Mouse (Mus musculus): ENCODE results near the gene Scimp. TPM values are rescaled to one million over a fixed set of nuclear protein-coding genes. Genes with fewer than 3 reads are reported as not detected.

Gene Scimp
- polyA plus RNA-seq, 1 experiment from 2014 or later = not detected

- Histone ChIP-seq H3K36me3 (no peaks in the 10 kb centered on the region), H3K4me3 (no peak overlapping the region)
- ATAC-seq (ENCODE audit: insufficient number of reproducible peaks, low FRiP score) = no peak
Observed at GRCm38 (mm10) chr11:70747876-70748545, 64.4 kb downstream of the Scimp start.

GRCm38 (mm10) chr11:70745636-70746035 lies 66.8 kb downstream of the Scimp start:
- no peak for ATAC-seq (ENCODE audit: insufficient number of reproducible peaks, low FRiP score)
- H3K4me3 ChIP-seq = no peak overlapping the region
- H3K27me3 ChIP-seq (replicated peaks) = no peaks in the 10 kb centered on the region
- no peaks in the 10 kb centered on the region for H3K4me1 ChIP-seq (replicated peaks)
- no peaks in the 10 kb centered on the region for H3K36me3 ChIP-seq
- H3K27ac ChIP-seq (ENCODE audit: poor library complexity, severe bottlenecking) = no peak overlapping the region
- H3K9ac ChIP-seq = no peak overlapping the region
- WGBS = 62% methylated on average over 7 of the region's 7 CpGs
- no peak overlapping the region for H3K4me2 ChIP-seq
- no peaks in the 10 kb centered on the region for H3K9me3 ChIP-seq (replicated peaks)

More at GRCm38 (mm10) chr11:70747876-70748545, 64.4 kb downstream of the Scimp start:
- Histone ChIP-seq H3K27me3 (replicated peaks) (no peaks in the 10 kb centered on the region), H3K4me1 (replicated peaks) (no peaks in the 10 kb centered on the region), H3K27ac (ENCODE audit: poor library complexity, severe bottlenecking) (no peak overlapping the region), H3K9me3 (replicated peaks) (no peaks in the 10 kb centered on the region), H3K9ac (no peak overlapping the region), H3K4me2 (no peak overlapping the region)
- 77% methylated on average over 4 of the region's 4 CpGs for WGBS

GRCm38 (mm10) chr11:70742581-70743459 lies 69.6 kb downstream of the Scimp start:
- no peaks in the 10 kb centered on the region for H3K36me3 ChIP-seq
- H3K9ac ChIP-seq = no peak overlapping the region
- no peak for ATAC-seq (ENCODE audit: insufficient number of reproducible peaks, low FRiP score)
- no peaks in the 10 kb centered on the region for H3K9me3 ChIP-seq (replicated peaks)
- H3K27ac ChIP-seq (ENCODE audit: poor library complexity, severe bottlenecking) = no peak overlapping the region
- WGBS = 80% methylated on average over 12 of the region's 12 CpGs
- no peak overlapping the region for H3K4me3 ChIP-seq
- H3K4me1 ChIP-seq (replicated peaks) = no peaks in the 10 kb centered on the region
- no peaks in the 10 kb centered on the region for H3K27me3 ChIP-seq (replicated peaks)
- no peak overlapping the region for H3K4me2 ChIP-seq

GRCm38 (mm10) chr11:70742117-70742516 lies 70.3 kb downstream of the Scimp start:
- no peak overlapping the region for H3K9ac ChIP-seq
- 83% methylated on average over 7 of the region's 7 CpGs for WGBS
- no peaks in the 10 kb centered on the region for H3K9me3 ChIP-seq (replicated peaks)
- H3K4me2 ChIP-seq = no peak overlapping the region
- H3K4me3 ChIP-seq = no peak overlapping the region
- H3K27ac ChIP-seq (ENCODE audit: poor library complexity, severe bottlenecking) = no peak overlapping the region
- no peaks in the 10 kb centered on the region for H3K36me3 ChIP-seq
- H3K4me1 ChIP-seq (replicated peaks) = no peaks in the 10 kb centered on the region
- ATAC-seq (ENCODE audit: insufficient number of reproducible peaks, low FRiP score) = no peak
- H3K27me3 ChIP-seq (replicated peaks) = no peaks in the 10 kb centered on the region

GRCm38 (mm10) chr11:70741603-70742002 lies 70.8 kb downstream of the Scimp start:
- no peaks in the 10 kb centered on the region for H3K36me3 ChIP-seq
- H3K27me3 ChIP-seq (replicated peaks) = no peaks in the 10 kb centered on the region
- 84% methylated on average over 3 of the region's 3 CpGs for WGBS
- H3K9ac ChIP-seq = no peak overlapping the region
- H3K4me1 ChIP-seq (replicated peaks) = no peaks in the 10 kb centered on the region; the same call in 1 of the 2 replicates
- no peaks in the 10 kb centered on the region for H3K9me3 ChIP-seq (replicated peaks)
- H3K27ac ChIP-seq (ENCODE audit: poor library complexity, severe bottlenecking) = no peak overlapping the region
- H3K4me2 ChIP-seq = no peak overlapping the region
- ATAC-seq (ENCODE audit: insufficient number of reproducible peaks, low FRiP score) = no peak
- no peak overlapping the region for H3K4me3 ChIP-seq

Small RNA genes within 50 kb of the gene (microRNA-seq; reads per million reads assigned to microRNA genes)
- not detected for gene Gm22760

Other genes with a start within 250 kb of the Scimp start
- gene Mink1, start 249.7 kb downstream of the Scimp start, polyA plus RNA-seq (2016; fragmentation: Nextera tagmentation; extraction: Ambion mirVana) = 13.7 and 14.8 TPM in 2 replicates
- not detected in 2 replicates for gene 4930544D05Rik, start 196.7 kb downstream of the Scimp start, polyA plus RNA-seq (2016; fragmentation: Nextera tagmentation; extraction: Ambion mirVana)
- 0.37 TPM in 1 of 2 replicates, not detected in the other for gene Chrne, start 193.4 kb downstream of the Scimp start, polyA plus RNA-seq (2016; fragmentation: Nextera tagmentation; extraction: Ambion mirVana)
- gene Gp1ba, start 173.5 kb downstream of the Scimp start, polyA plus RNA-seq (2016; fragmentation: Nextera tagmentation; extraction: Ambion mirVana) = 1.4 and 2.2 TPM in 2 replicates
- gene Rnf167, start 165.4 kb downstream of the Scimp start, polyA plus RNA-seq (2016; fragmentation: Nextera tagmentation; extraction: Ambion mirVana) = 67.4 and 70.1 TPM in 2 replicates
- gene Slc25a11, start 165.1 kb downstream of the Scimp start, polyA plus RNA-seq (2016; fragmentation: Nextera tagmentation; extraction: Ambion mirVana) = 227 and 229 TPM in 2 replicates
- 1,661 and 1,678 TPM in 2 replicates for gene Pfn1, start 157.9 kb downstream of the Scimp start, polyA plus RNA-seq (2016; fragmentation: Nextera tagmentation; extraction: Ambion mirVana)
- gene Eno3, start 155.4 kb downstream of the Scimp start, polyA plus RNA-seq (2016; fragmentation: Nextera tagmentation; extraction: Ambion mirVana) = 238 and 239 TPM in 2 replicates
- gene Spag7, start 143.2 kb downstream of the Scimp start, polyA plus RNA-seq (2016; fragmentation: Nextera tagmentation; extraction: Ambion mirVana) = 164 and 170 TPM in 2 replicates
- gene Camta2, start 124.5 kb downstream of the Scimp start, polyA plus RNA-seq (2016; fragmentation: Nextera tagmentation; extraction: Ambion mirVana) = 10.9 and 16.5 TPM in 2 replicates
- gene Inca1, start 112.4 kb downstream of the Scimp start, polyA plus RNA-seq (2016; fragmentation: Nextera tagmentation; extraction: Ambion mirVana) = 1.7 and 1.8 TPM in 2 replicates
- 3.9 and 4.5 TPM in 2 replicates for gene Kif1c, start 112.0 kb downstream of the Scimp start, polyA plus RNA-seq (2016; fragmentation: Nextera tagmentation; extraction: Ambion mirVana)
- 7.3 and 8.3 TPM in 2 replicates for gene Zfp3, start 48.4 kb downstream of the Scimp start, polyA plus RNA-seq (2016; fragmentation: Nextera tagmentation; extraction: Ambion mirVana)
- gene Rabep1, start 32.2 kb upstream of the Scimp start, polyA plus RNA-seq (2016; fragmentation: Nextera tagmentation; extraction: Ambion mirVana) = 33.3 and 35.1 TPM in 2 replicates
- 118 and 120 TPM in 2 replicates for gene Nup88, start 157.4 kb upstream of the Scimp start, polyA plus RNA-seq (2016; fragmentation: Nextera tagmentation; extraction: Ambion mirVana)
- gene Rpain, start 157.6 kb upstream of the Scimp start, polyA plus RNA-seq (2016; fragmentation: Nextera tagmentation; extraction: Ambion mirVana) = 49.0 and 51.2 TPM in 2 replicates
- gene C1qbp, start 170.4 kb upstream of the Scimp start, polyA plus RNA-seq (2016; fragmentation: Nextera tagmentation; extraction: Ambion mirVana) = 293 and 299 TPM in 2 replicates
- gene Dhx33, start 191.9 kb upstream of the Scimp start, polyA plus RNA-seq (2016; fragmentation: Nextera tagmentation; extraction: Ambion mirVana) = 18.8 and 20.1 TPM in 2 replicates
- gene Mis12, start 207.0 kb upstream of the Scimp start, polyA plus RNA-seq (2016; fragmentation: Nextera tagmentation; extraction: Ambion mirVana) = 25.5 and 27.3 TPM in 2 replicates
- gene Derl2, start 207.3 kb upstream of the Scimp start, polyA plus RNA-seq (2016; fragmentation: Nextera tagmentation; extraction: Ambion mirVana) = 35.2 and 40.9 TPM in 2 replicates
- 42.9 and 44.4 TPM in 2 replicates for gene 6330403K07Rik, start 220.9 kb upstream of the Scimp start, polyA plus RNA-seq (2016; fragmentation: Nextera tagmentation; extraction: Ambion mirVana)

All from heart, embryonic 12.5 days (tissue).